Mouse (Mus musculus): ENCODE measurements around the gene Tspan1.

GRCm38 (mm10) chr4:116206531-116206930 is 39.1 kb upstream of the Tspan1 start:
- no peak for TF ChIP-seq CTCF (IDR thresholded peaks at IDR 0.05; ENCODE audit: insufficient read depth, low read length)
- no peak for TF ChIP-seq POLR2A (IDR thresholded peaks at IDR 0.05; ENCODE audit: borderline replicate concordance, extremely low read depth, low read depth, low read length)

Data from lung, adult 2 months (tissue).